Mouse (Mus musculus): ENCODE measurements around the gene Olfr1134. TPM values are rescaled to one million over a fixed set of nuclear protein-coding genes. Genes with fewer than 3 reads are reported as not detected.

Gene Olfr1134
- polyA plus RNA-seq (2021; fragmentation: Nextera tagmentation): not detected in 2 replicates
- long read RNA-seq, experiment 1: 0 reads
- long read RNA-seq, experiment 2: 0 reads

DNA sequence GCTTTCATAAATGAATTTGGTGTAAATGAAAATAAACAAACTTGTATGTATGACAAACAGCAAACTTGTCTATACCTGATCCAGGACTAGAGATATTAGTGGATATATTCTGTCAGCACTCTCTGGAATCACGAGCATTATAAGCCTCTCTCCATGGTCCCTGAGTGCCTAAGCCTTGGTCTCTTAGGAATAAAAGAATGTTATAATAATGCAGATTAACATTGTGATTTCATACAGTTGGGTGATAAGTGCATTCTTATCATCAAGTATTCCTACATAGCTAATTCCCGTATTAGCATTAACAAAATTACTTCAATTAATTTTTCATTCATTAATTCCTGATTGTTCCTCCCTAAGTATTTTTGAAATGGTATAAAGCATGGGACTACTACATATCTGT lies at the start of gene Olfr1134:
Olfr1134 (minus strand) TSS at position 101 of the 400 bp plus-strand sequence.

DNA sequence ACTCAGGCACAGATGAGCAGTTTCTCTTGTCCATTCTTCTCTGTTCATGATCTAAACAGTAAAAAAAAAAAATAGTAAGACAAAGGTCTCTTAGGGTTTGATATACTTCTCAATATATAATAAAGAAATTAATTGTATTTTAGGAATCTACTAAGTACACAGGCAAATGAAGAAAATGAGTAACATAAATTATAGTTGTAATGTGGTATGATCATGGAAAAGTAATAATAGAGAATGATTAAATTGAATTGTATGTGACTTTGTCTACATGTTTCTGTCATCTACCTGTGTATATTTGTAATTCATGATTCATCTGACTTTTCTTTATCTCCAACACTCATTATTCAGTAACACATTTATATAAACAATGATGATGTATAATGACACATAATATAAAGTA lies 35.6 kb upstream of the Olfr1134 start, which contains the start of gene Olfr1136:
Olfr1136 (minus strand) TSS at position 101 of the 400 bp plus-strand sequence.

DNA sequence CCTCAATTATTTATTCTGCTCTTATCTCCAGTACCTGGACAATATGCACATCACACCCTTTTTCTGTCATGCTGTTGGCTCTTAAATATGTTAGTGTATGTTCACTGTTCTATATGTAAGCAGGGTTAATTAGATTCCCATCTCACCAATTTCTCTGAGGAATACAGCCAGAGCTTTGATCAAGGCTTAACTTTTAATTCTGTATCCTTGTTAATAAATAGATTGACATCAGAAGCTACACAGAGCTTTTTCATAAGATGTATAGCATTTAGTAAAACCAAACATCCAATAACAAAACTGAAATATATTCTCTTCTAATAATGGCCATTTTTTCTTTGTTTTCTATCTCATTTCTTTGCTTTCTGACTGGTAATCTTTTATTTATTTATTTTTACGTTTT lies 15.3 kb upstream of the Olfr1134 start, which contains the start of gene Olfr1135:
Olfr1135 (minus strand) TSS at position 101 of the 400 bp plus-strand sequence.

DNA sequence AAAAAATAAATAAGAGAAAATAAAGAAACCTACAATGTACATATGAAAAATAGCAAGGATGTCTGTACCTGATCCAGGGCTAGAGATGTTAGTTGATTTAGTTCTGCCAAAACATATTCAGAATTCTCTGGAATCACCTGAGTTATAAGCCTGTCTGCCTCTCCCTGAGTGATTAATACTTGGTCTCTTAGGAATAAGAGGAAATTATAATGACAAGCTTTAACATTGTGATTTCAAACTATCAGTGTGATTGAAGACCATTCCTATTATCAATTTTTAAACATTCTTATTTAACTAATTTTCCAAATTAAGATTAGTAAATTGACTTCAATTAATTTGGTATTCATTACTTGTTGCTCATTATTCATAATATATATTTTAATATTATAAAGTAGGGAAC lies 11.0 kb downstream of the Olfr1134 start, which contains the start of gene Olfr1133:
Olfr1133 (minus strand) TSS at position 101 of the 400 bp plus-strand sequence.

DNA sequence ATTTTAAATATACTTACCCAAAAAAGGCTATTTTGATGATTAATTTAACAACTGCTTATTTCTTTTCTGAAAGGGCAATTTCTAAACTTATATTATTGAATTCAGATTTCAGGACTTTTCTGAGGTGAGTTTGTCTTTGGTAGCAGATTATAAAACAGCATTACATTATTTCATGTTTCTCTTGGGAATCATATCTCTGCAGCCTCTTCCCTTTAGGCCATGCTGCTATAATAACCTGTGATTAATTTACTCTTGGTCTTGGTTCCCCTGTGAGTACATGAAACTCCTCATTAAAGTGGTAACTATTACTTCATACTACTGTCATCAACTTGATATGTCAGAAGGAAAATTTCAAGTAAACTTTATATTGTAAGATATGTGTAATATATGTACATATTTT lies 20.8 kb downstream of the Olfr1134 start, which contains the start of gene Olfr1132:
Olfr1132 (minus strand) TSS at position 101 of the 400 bp plus-strand sequence.

DNA sequence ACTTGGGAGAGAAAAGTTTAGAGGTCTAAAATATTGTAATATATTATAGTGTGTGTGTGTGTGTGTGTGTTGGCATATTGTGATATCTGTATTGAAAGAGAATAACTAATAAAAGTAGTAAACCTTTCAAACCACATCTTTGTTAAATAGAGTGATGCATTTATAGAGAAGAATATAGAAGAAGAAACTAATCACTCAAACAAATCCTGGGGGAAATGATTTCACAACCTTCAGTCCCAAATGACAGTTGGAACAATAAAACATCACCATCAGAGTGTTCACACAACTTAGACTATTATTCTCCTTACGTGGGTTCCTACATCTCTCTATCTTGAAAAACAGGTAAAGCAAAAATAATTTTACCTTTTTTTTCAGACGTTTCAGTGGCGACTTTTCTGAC lies 31.5 kb downstream of the Olfr1134 start, which contains the start of gene Olfr1131:
Olfr1131 (plus strand) TSS at position 301 of the 400 bp plus-strand sequence.

DNA sequence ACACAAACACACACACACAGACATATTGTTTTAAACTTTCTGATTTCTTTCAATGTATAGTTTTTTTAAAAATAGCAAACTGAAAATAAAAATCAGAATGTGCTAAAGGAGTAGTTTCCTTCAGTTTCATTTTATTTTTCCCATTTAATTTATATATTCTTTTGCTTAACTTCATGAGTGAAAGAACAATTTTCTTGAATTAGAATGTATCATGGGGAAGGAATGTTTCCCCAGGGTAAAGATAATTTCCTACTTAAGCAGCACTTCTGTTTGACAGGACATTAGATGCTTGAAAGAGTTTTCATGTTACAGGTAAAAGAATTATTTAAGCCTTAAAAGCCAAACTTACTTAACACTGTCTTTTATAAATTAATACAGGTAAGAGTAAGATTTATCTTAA lies 52.3 kb downstream of the Olfr1134 start, which contains the start of gene Olfr1130:
Olfr1130 (plus strand) TSS at position 301 of the 400 bp plus-strand sequence.

Other genes starting within 250 kb of the Olfr1134 start
- not detected in 2 replicates for gene Olfr1123, start 241.8 kb downstream of the Olfr1134 start, polyA plus RNA-seq (2021; fragmentation: Nextera tagmentation)
- gene Olfr1124, start 228.2 kb downstream of the Olfr1134 start, polyA plus RNA-seq (2021; fragmentation: Nextera tagmentation): 0.11 TPM in 2 replicates
- not detected in 2 replicates for gene Olfr1126, start 204.5 kb downstream of the Olfr1134 start, polyA plus RNA-seq (2021; fragmentation: Nextera tagmentation)
- gene Pramel7, start 161.4 kb downstream of the Olfr1134 start, polyA plus RNA-seq (2021; fragmentation: Nextera tagmentation): not detected in 2 replicates
- gene Pramel6, start 151.9 kb downstream of the Olfr1134 start, polyA plus RNA-seq (2021; fragmentation: Nextera tagmentation): not detected in 2 replicates
- gene Olfr153, start 126.7 kb downstream of the Olfr1134 start, polyA plus RNA-seq (2021; fragmentation: Nextera tagmentation): not detected in 2 replicates
- not detected in 2 replicates for gene Olfr1128, start 112.9 kb downstream of the Olfr1134 start, polyA plus RNA-seq (2021; fragmentation: Nextera tagmentation)
- gene Olfr1129, start 84.6 kb downstream of the Olfr1134 start, polyA plus RNA-seq (2021; fragmentation: Nextera tagmentation): not detected in 2 replicates
- gene Olfr1130, start 52.2 kb downstream of the Olfr1134 start, polyA plus RNA-seq (2021; fragmentation: Nextera tagmentation): not detected in 2 replicates
- not detected in 2 replicates for gene Olfr1131, start 31.4 kb downstream of the Olfr1134 start, polyA plus RNA-seq (2021; fragmentation: Nextera tagmentation)
- gene Olfr1132, start 20.9 kb downstream of the Olfr1134 start, polyA plus RNA-seq (2021; fragmentation: Nextera tagmentation): not detected in 2 replicates
- not detected in 2 replicates for gene Olfr1133, start 11.1 kb downstream of the Olfr1134 start, polyA plus RNA-seq (2021; fragmentation: Nextera tagmentation)
- not detected in 2 replicates for gene Olfr1135, start 15.2 kb upstream of the Olfr1134 start, polyA plus RNA-seq (2021; fragmentation: Nextera tagmentation)
- gene Olfr1136, start 35.5 kb upstream of the Olfr1134 start, polyA plus RNA-seq (2021; fragmentation: Nextera tagmentation): not detected in 2 replicates
- not detected in 2 replicates for gene Olfr1137, start 54.7 kb upstream of the Olfr1134 start, polyA plus RNA-seq (2021; fragmentation: Nextera tagmentation)
- not detected in 2 replicates for gene Olfr1138, start 81.5 kb upstream of the Olfr1134 start, polyA plus RNA-seq (2021; fragmentation: Nextera tagmentation)
- not detected in 2 replicates for gene Olfr1140, start 85.3 kb upstream of the Olfr1134 start, polyA plus RNA-seq (2021; fragmentation: Nextera tagmentation)
- gene Olfr1141, start 95.5 kb upstream of the Olfr1134 start, polyA plus RNA-seq (2021; fragmentation: Nextera tagmentation): not detected in 2 replicates
- gene Olfr152, start 121.0 kb upstream of the Olfr1134 start, polyA plus RNA-seq (2021; fragmentation: Nextera tagmentation): not detected in 2 replicates
- gene Olfr1143, start 142.1 kb upstream of the Olfr1134 start, polyA plus RNA-seq (2021; fragmentation: Nextera tagmentation): not detected in 2 replicates
- not detected in 2 replicates for gene Olfr1145, start 151.4 kb upstream of the Olfr1134 start, polyA plus RNA-seq (2021; fragmentation: Nextera tagmentation)
- gene Olfr1148, start 172.1 kb upstream of the Olfr1134 start, polyA plus RNA-seq (2021; fragmentation: Nextera tagmentation): not detected in 2 replicates
- not detected in 2 replicates for gene Olfr1150-ps1, start 185.5 kb upstream of the Olfr1134 start, polyA plus RNA-seq (2021; fragmentation: Nextera tagmentation)
- not detected in 2 replicates for gene Olfr1151, start 197.4 kb upstream of the Olfr1134 start, polyA plus RNA-seq (2021; fragmentation: Nextera tagmentation)
- not detected in 2 replicates for gene Olfr1152, start 208.0 kb upstream of the Olfr1134 start, polyA plus RNA-seq (2021; fragmentation: Nextera tagmentation)
- not detected in 2 replicates for gene Olfr1153, start 236.5 kb upstream of the Olfr1134 start, polyA plus RNA-seq (2021; fragmentation: Nextera tagmentation)
- gene Olfr1154, start 246.7 kb upstream of the Olfr1134 start, polyA plus RNA-seq (2021; fragmentation: Nextera tagmentation): not detected in 2 replicates